Mouse (Mus musculus) c-Kit-negative CD71-positive TER-119-positive erythroid progenitor cells, embryonic 14.5 days (primary cell): ENCODE data around the gene Sumo1.

Experiments
- DNase-seq: peaks from one replicate; pipeline ENCODE4 v3.0.0-alpha.2; 2013; ENCODE audit warnings: low read depth, low spot score

Sumo1 gene

GRCm38 (mm10) chr1:59593622-59594035 lies 77.0 kb downstream of the Sumo1 start:
- no peak for DNase-seq

GRCm38 (mm10) chr1:59592876-59593275 lies 77.8 kb downstream of the Sumo1 start:
- DNase-seq, result no peak

GRCm38 (mm10) chr1:59592359-59592758 lies 78.3 kb downstream of the Sumo1 start:
- no peak for DNase-seq

GRCm38 (mm10) chr1:59589271-59589670 lies 81.4 kb downstream of the Sumo1 start:
- DNase-seq, result no peak

DNA sequence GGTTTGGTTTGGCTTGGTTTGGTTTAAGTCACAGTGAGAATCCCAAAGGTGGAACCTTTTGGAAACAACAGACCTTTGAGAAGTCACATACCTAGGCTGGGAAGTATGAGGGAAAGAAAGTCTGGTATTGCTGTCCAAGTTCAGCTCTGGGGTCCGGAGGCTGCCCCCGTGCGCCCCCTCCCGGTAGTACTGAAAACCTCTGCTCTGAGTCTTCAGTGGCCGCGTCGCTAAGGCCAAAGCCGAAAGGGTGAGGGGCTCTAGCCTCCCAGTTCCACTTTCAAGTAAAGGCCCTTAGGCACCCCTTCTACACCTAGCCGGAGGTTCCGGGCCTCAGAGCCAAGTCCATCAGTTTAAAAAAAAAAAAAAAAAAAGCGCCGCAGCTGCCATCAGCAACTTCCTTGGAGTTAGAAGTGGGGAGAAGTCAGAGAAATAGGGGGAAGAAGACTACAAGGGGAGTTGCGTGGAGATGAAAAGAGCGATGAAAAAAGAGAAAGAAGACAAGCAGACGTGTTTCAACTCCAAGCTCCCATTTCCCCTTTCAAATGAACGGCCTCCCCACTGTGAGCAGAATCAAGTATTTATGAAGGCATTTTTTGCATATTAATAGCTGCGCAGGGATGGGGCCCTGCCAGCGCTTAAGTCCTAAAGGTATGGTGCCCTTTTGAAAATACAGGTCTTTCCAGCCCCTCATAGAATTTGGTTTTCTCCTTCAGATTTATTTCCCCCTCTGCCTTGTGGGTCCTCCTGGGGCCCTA lies 85.8 kb downstream of the Sumo1 start:
- DNase-seq, result no peak

- DNase-seq, result no peak
Measured at GRCm38 (mm10) chr1:59580880-59581279, 89.8 kb downstream of the Sumo1 start.

- no peak for DNase-seq
Measured at GRCm38 (mm10) chr1:59580131-59580751, 90.4 kb downstream of the Sumo1 start.

DNA sequence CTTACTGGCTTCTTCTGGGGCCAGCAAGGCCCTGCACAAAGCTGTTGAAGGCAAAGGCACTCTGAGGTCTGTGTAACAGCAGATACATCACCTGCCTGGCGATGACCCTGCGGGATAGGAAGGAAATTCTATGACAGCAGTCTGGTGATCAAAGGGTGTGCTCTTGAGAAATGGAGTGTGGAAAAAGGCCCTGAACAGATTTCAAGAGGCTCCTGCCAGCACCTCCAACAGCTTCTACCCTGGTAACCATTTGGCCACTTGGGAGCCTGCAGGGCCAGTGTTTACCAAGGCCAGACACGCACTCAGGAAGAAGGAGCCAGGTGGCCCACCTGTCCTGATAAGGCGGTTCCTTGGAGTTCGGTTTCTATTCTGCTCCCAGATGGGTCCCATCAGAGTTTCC lies 91.3 kb downstream of the Sumo1 start:
- no peak for DNase-seq

DNA sequence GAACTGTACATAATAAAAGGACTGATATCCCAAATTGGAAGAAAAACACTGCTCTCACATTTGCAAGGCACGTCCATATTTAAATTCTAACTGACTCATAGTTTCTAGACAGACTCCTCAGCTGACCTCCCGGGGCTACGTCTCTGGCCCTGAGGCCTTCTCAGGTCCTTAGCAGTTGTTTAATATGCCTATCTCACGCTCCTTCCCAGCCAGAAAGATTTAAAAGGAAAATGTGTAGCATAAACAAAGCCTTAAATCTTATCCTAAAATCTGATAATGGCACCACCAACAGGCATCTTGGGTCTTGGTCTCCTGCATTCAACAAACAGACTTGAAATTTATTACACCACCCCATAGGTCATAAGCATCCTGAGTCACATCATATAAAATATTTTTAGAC lies 91.9 kb downstream of the Sumo1 start:
- DNase-seq, result no peak

GRCm38 (mm10) chr1:59574262-59575187 lies 96.1 kb downstream of the Sumo1 start:
- DNase-seq, result no peak

DNA sequence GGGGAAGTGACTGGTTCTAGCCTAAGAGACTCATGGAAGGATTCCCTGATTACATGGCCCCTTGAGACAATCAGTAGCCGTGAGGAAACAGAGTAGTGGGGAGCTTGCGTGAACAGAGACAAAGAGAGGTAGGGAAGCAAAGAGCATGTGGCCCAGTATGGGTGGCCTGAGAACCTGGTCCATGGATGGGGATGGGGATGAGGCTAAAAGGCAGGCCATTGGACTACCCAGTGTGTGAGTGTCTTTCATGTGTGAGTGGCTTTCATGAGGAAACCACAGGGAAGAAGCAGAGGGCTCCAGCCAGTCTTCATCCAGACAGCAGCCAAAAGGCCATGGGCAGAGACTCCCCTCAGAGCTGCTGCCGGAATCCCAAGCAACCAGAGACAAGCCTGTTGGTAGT lies 96.8 kb downstream of the Sumo1 start:
- no peak for DNase-seq

GRCm38 (mm10) chr1:59571502-59571901 lies 99.1 kb downstream of the Sumo1 start:
- no peak for DNase-seq

GRCm38 (mm10) chr1:59570767-59571166 lies 99.9 kb downstream of the Sumo1 start:
- no peak for DNase-seq

DNA sequence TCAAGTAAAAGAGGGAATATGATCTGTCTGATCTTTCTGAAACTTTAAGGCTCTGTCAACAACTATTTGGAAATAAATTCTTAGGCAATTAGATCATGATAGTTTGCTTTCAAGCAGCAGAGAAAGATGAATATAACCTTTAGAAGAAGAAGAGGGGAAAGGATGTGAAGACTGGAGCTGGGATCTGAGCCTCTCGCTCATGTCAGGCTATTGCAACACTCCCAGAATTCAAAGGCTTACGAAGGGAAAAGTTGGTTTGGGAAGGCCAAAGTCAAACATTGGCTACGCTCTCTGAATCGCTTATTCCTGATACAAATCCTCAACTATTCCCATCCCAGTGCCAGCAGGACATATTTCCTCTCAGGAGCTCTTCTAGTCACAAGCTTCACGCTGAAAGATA lies 101.3 kb downstream of the Sumo1 start:
- no peak for DNase-seq

- DNase-seq, result no peak
Measured at GRCm38 (mm10) chr1:59568283-59568682, 102.4 kb downstream of the Sumo1 start.

- no peak for DNase-seq
Measured at GRCm38 (mm10) chr1:59567521-59567920, 103.1 kb downstream of the Sumo1 start.

DNA sequence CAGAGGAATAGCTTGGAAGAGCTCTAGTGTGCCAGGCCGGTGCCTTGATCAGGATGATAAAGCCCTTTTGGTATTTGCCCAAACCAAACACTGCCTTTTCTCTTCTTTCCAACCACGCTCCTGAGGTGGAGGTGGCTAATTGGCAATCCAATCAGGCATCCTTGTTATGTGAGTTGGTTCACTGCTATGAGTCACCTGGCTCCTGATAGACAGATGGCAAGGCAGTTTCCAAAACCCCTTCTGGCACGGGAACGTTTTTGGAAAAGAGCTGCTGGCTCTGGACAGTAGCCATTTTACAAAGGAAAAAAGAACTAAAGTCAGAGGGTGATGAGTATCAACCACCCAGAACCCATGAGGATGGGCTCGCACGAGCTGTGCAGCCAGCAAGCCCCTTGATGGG lies 103.7 kb downstream of the Sumo1 start:
- no peak for DNase-seq

DNA sequence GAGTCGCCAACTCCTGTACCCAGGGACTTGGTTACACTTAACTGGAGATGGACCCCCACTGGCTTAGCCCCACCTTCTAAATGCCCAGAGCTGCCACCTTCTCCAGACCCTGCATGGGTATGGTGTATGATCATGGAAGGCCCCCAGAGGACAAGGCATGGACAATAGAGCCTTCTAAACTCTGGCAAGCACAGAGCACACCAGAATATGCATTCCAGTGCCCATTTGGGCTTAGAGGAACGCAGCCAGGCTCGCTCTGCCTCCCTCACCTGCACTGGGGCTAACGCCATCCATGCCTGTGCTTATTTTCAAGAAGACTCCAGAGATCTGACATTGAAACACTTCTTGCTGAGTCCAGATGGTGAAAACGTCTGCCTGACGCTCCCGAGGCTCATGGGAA lies 104.4 kb downstream of the Sumo1 start:
- no peak for DNase-seq

GRCm38 (mm10) chr1:59565804-59566203 lies 104.8 kb downstream of the Sumo1 start:
- no peak for DNase-seq

- no peak for DNase-seq
Measured at GRCm38 (mm10) chr1:59563581-59563980, 107.1 kb downstream of the Sumo1 start.

DNA sequence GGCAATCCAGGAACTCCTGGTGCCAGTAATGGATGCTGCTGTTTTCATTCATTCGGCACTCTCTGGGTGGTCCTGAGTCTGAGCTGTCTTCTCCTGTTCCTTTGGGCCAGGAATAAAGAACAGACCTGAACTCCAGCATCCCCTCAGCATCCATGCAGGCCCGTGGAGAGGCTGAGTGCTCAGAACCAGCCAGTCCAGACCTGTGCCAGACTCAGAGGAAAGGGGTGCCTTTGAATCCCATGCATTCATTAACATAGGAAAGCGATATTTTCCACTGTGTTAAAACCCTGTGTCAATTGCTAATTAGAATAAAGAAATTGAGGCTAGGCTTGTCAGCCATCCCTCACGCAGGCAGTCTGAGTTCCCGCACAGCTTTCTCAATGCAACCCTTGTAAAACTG lies 116.9 kb downstream of the Sumo1 start:
- no peak for DNase-seq

DNA sequence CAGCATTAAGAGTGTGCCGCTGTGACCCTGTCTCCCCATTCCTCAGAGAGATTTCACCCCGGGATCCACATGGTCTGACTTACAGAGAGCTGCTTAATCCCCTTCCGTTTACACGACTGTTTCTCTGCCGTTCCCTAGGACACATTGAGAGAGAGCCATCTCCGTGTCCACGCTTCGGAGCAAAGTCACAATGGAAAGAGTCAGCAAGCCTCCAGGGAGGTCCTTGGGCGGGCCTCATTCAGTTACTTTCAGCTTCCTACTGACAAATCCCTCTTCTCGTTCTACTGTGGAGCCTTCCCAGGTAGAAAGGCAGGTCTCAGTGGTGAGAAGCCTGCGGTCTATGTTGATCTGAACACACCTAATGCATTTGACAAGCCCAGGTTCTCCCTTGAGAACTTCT lies 119.6 kb downstream of the Sumo1 start:
- no peak for DNase-seq
